ENCODE assay signal across 8 mouse cellular contexts in genomic region chr4:10835252-10836051, GRCm38 (mm10). TPM values are rescaled to one million over a fixed set of nuclear protein-coding genes. Genes with fewer than 3 reads are reported as not detected.
DNase-seq lines count a peak whose midpoint lies in the region; ATAC-seq and TF ChIP-seq lines count a peak whose summit lies in the region.

No protein-coding gene starts in this region.

- peak; percentile 24 for TF ChIP-seq CTCF in liver, adult 2 months (IDR thresholded peaks at IDR 0.05; ENCODE audit: low read depth, low read length)

- no peak for TF ChIP-seq POLR2A in liver, adult 2 months (IDR thresholded peaks at IDR 0.05; ENCODE audit: extremely low read depth, insufficient read depth, low read length)

- no peaks in the 10 kb centered on the region for H3K79me2 ChIP-seq in liver, adult 2 months (ENCODE audit: control insufficient read depth, insufficient read depth, low read length)

- no peak overlapping the region for H3K9ac ChIP-seq in liver, adult 2 months (ENCODE audit: low read depth, low read length)
- no peak overlapping the region for H3K9ac ChIP-seq in liver, embryonic 12.5 days
- H3K9ac ChIP-seq in midbrain, embryonic 11.5 days (ENCODE audit: low read length): no peak overlapping the region

- WGBS in liver, adult 2 months: 76% methylated on average over 6 of the region's 6 CpGs
- WGBS in liver, embryonic 12.5 days (ENCODE audit: insufficient replicate concordance): 68% methylated on average over 6 of the region's 6 CpGs
- WGBS in midbrain, embryonic 11.5 days: 75% methylated on average over 6 of the region's 6 CpGs

- H3K9me3 ChIP-seq in liver, embryonic 12.5 days (replicated peaks): no peaks in the 10 kb centered on the region
- H3K9me3 ChIP-seq in midbrain, embryonic 11.5 days (ENCODE audit: control insufficient read depth, low read length): no peaks in the 10 kb centered on the region

- no peak for ATAC-seq in liver, embryonic 12.5 days
- ATAC-seq in midbrain, embryonic 11.5 days (ENCODE audit: low FRiP score): 0 out of 2 replicates have a peak, but pooled peaks have one; percentile 19
- ATAC-seq in megakaryocyte-erythroid progenitor cell, adult 5-6 weeks (replicated peaks; ENCODE audit: low FRiP score, low TSS enrichment, poor library complexity, severe bottlenecking): no peak

- peak; percentile 20 to 30 for DNase-seq in adrenal gland, adult 18-20 months (ENCODE audit: low spot score in 2 of 2)
- DNase-seq in adrenal gland, postnatal 4 days (ENCODE audit: low spot score in 2 of 2): no peak
- DNase-seq in liver, adult 2 months (ENCODE audit: extremely low read depth, low read depth, low spot score): peak; percentile 15
- peak; percentile 77 to 81 for DNase-seq in cerebellum, postnatal 14 days
- DNase-seq in hindlimb bud, embryonic 11.5 days (ENCODE audit: extremely low spot score, low read depth, low spot score): peak; percentile 31
- DNase-seq in midbrain, embryonic 11.5 days (ENCODE audit: low spot score, missing footprints): peak; percentile 90

- H3K27me3 ChIP-seq in liver, adult 2 months (ENCODE audit: control insufficient read depth, insufficient read depth, low read length): no peaks in the 10 kb centered on the region
- H3K27me3 ChIP-seq in liver, embryonic 12.5 days (replicated peaks): no peaks in the 10 kb centered on the region
- no peaks in the 10 kb centered on the region for H3K27me3 ChIP-seq in midbrain, embryonic 11.5 days (ENCODE audit: control insufficient read depth, insufficient read depth, low read length)

- H3K27ac ChIP-seq in liver, adult 2 months (replicated peaks; ENCODE audit: insufficient read depth, low read depth, low read length): no peak overlapping the region
- no peak overlapping the region for H3K27ac ChIP-seq in liver, embryonic 12.5 days
- H3K27ac ChIP-seq in midbrain, embryonic 11.5 days (ENCODE audit: low read depth, low read length): no peak overlapping the region

- no peaks in the 10 kb centered on the region for H3K4me1 ChIP-seq in liver, adult 2 months (ENCODE audit: control insufficient read depth, insufficient read depth, low read length)
- H3K4me1 ChIP-seq in liver, embryonic 12.5 days: no peaks in the 10 kb centered on the region
- H3K4me1 ChIP-seq in midbrain, embryonic 11.5 days (ENCODE audit: control insufficient read depth, insufficient read depth, low read length): no peaks in the 10 kb centered on the region

- no peak overlapping the region for H3K4me3 ChIP-seq in liver, adult 2 months (ENCODE audit: insufficient read depth, low read depth, low read length)
- H3K4me3 ChIP-seq in liver, embryonic 12.5 days: no peak overlapping the region
- H3K4me3 ChIP-seq in midbrain, embryonic 11.5 days (ENCODE audit: low read depth, low read length): no peak overlapping the region

- no peaks in the 10 kb centered on the region for H3K36me3 ChIP-seq in liver, adult 2 months (ENCODE audit: control insufficient read depth, insufficient read depth, low read length)
- no peaks in the 10 kb centered on the region for H3K36me3 ChIP-seq in liver, embryonic 12.5 days
- no peaks in the 10 kb centered on the region for H3K36me3 ChIP-seq in midbrain, embryonic 11.5 days (ENCODE audit: control insufficient read depth, insufficient read depth, low read length)

- no peak overlapping the region for H3K4me2 ChIP-seq in liver, embryonic 12.5 days
- no peak overlapping the region for H3K4me2 ChIP-seq in midbrain, embryonic 11.5 days

RNA-seq across cellular contexts. Expression of gene 2610301B20Rik, which starts 38.8 kb away (rescaled TPM):
- total RNA-seq in adrenal gland, adult 18-20 months (2021): 10 to 100 TPM; 17.5 to 18.2 TPM
- 10 to 100 TPM; 21.5 to 24.5 TPM for total RNA-seq in adrenal gland, postnatal 4 days (2021)
- 2.7 and 3.0 TPM in 2 replicates for total RNA-seq in liver, adult 2 months (2014; rRNA removed)
- 1.6 and 1.9 TPM in 2 replicates for polyA plus RNA-seq in liver, adult 2 months (2012; rRNA removed)
- polyA plus RNA-seq in liver, embryonic 12.5 days (2016; fragmentation: Nextera tagmentation; extraction: Ambion mirVana): 15.0 and 15.8 TPM in 2 replicates
- 63.8 and 66.2 TPM in 2 replicates for polyA plus RNA-seq in midbrain, embryonic 11.5 days (2014; fragmentation: Nextera tagmentation; extraction: Ambion mirVana)
- total RNA-seq in megakaryocyte-erythroid progenitor cell, adult 5-6 weeks (2014; fragmentation: Nextera tagmentation): 22.9 and 23.3 TPM in 2 replicates
- total RNA-seq in megakaryocyte-erythroid progenitor cell, adult 5-6 weeks (2017): 7.7 and 20.8 TPM in 2 replicates

Comparison
In these comparisons a context has a peak if more than half of its experiments do, and no peak if none do; other contexts are left out.
1. DNase-seq: peak in adrenal gland, adult 18-20 months (2 of 2), liver, adult 2 months (single experiment), cerebellum, postnatal 14 days (2 of 2), hindlimb bud, embryonic 11.5 days (single experiment) and midbrain, embryonic 11.5 days (single experiment); none in adrenal gland, postnatal 4 days (0 of 2).